ENCODE assay signal across 14 mouse cellular contexts in genomic region chr9:83375522-83376176, GRCm38 (mm10).
"Had no signal": no experiment of that assay in that cellular context is flagged by ENCODE, and none has a peak within 500 bp of the region (broad histone marks: within the 10 kb centered on the region; RNA-seq: fewer than 3 reads in every experiment).

No protein-coding gene starts in this region.

- H3K36me3 ChIP-seq: limb, embryonic 13.5 days; midbrain, embryonic 10.5 days; midbrain, embryonic 15.5 days; neural tube, embryonic 13.5 days had no signal

- H3K4me1 ChIP-seq: limb, embryonic 13.5 days; midbrain, embryonic 10.5 days; midbrain, embryonic 15.5 days; neural tube, embryonic 13.5 days had no signal

- H3K9ac ChIP-seq: limb, embryonic 13.5 days; midbrain, embryonic 15.5 days; neural tube, embryonic 13.5 days had no signal

- DNase-seq: kidney, adult 11 months; kidney, adult 9 months; kidney, postnatal 36 days; left cerebral cortex, postnatal 4 days; lung, adult 18-20 months; retina, postnatal 1 day; right cerebral cortex, postnatal 14 days; thymus, adult 18-20 months; thymus, postnatal 25 days had no signal

- H3K27me3 ChIP-seq: limb, embryonic 13.5 days; midbrain, embryonic 15.5 days; neural tube, embryonic 13.5 days had no signal

- H3K9me3 ChIP-seq: limb, embryonic 13.5 days; midbrain, embryonic 10.5 days; midbrain, embryonic 15.5 days; neural tube, embryonic 13.5 days had no signal

- H3K4me2 ChIP-seq: limb, embryonic 13.5 days; midbrain, embryonic 15.5 days; neural tube, embryonic 13.5 days had no signal

- H3K4me3 ChIP-seq: limb, embryonic 13.5 days; midbrain, embryonic 10.5 days; midbrain, embryonic 15.5 days; neural tube, embryonic 13.5 days had no signal

- H3K27ac ChIP-seq: kidney, postnatal 0 days; limb, embryonic 13.5 days; midbrain, embryonic 10.5 days; midbrain, embryonic 15.5 days; neural tube, embryonic 13.5 days had no signal

- ATAC-seq: midbrain, embryonic 15.5 days had no signal
